Mouse (Mus musculus) liver, adult 2 months (tissue): ENCODE data around the gene Use1.

Experiments used
- CTCF ChIP-seq: fragments of 200-500 bp; IDR thresholded peaks from 2 replicates; pipeline ENCODE4 v1.5.1; 2011; ENCODE audit warnings: low read depth, low read length, control low read depth
- POLR2A ChIP-seq: fragments of 200-500 bp; IDR thresholded peaks from 2 replicates; pipeline ENCODE4 v1.6.1; 2011; ENCODE audit warnings: low read length, control low read depth; ENCODE audit not compliant: insufficient read depth; ENCODE audit errors: extremely low read depth

DNA sequence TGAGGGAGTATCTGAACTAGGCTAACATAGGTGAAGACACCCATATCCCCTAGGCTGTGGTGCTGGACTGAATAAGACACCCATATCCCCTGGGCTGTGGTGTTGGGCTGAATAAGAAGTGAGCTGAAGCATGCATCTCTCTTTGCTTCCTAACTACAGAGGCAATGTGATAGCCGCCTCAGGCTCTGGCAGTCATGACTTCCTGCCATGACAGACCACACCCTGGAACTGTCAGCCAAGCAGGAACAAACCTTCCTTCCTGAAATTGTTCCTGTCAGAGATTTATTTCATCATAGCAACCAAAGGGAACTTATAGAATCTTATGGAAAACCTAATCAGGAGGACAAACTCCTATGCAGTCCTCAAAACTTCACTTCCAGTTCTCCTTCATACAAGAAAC, 21.6 kb downstream of the Use1 start:
- no peak for TF ChIP-seq CTCF
- TF ChIP-seq POLR2A, result no peak
